ENCODE assay signal across 12 mouse cellular contexts in the genomic region with DNA sequence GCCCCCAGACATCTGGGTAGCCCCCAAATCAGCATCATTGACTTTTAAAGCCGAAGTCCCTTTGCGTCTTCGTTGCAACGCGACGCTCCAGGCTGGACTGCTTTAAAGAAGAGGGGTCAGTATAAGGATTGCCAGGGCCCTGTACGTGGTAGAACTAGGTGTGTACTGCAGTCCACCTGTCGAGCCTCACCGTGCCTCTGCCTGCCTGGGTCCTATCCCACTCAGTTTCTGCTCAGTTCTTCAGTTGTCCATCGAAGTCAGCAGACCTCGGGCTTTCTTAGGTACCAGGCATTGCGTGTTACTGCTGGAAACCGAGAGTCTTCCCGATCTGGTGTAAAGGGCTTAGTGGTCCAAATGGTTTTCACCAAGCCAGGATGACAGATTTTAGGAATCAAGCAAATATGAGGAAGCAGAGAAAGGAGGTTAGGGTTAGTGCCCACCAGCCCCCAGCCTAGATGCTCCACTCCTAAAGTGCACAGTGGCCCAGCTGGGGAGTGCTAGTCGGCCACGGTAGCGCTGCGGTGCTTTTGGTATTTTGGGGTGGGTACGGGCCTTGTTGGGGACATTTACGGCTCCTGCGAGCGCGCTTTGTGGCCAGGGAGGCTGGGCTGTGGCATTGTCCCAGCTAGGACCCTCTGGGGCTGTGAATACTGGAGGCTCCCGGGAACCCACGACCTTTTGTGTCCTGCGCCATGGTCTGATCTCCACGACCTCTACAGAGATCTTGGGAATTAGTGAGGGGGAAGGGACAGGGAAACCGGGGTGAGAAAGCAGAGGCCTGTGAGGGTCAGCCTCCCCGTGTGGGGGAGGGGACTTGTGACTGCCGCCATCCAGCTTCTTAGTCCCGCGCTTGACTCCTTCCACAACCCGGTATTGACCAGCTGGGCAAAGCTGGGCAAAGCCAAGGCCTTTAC.
DNase-seq lines count a peak whose midpoint lies in the region; ATAC-seq and TF ChIP-seq lines count a peak whose summit lies in the region.
"Had no signal": no experiment of that assay in that cellular context is flagged by ENCODE, and none has a peak within 500 bp of the region (broad histone marks: within the 10 kb centered on the region; RNA-seq: fewer than 3 reads in every experiment).

No protein-coding gene starts in this region.

- peak overlapping the region; percentile 68 for H3K9ac ChIP-seq in forebrain, embryonic 11.5 days (ENCODE audit: low read length)
- no peak overlapping the region for H3K9ac ChIP-seq in limb, embryonic 13.5 days
- H3K9ac ChIP-seq in neural tube, embryonic 15.5 days (replicated peaks): peak overlapping the region; percentile 62
- H3K9ac ChIP-seq: liver, embryonic 13.5 days had no signal

- DNase-seq in left cerebral cortex, adult 2 months (ENCODE audit: extremely low spot score in 1 of 2, low spot score in 2 of 2): no peak
- DNase-seq in left cerebral cortex, adult 11 months (ENCODE audit: low spot score): no peak
- DNase-seq in forebrain, embryonic 11.5 days (ENCODE audit: low spot score): peak; percentile 76
- DNase-seq in frontal cortex, adult 2 months (ENCODE audit: extremely low spot score in 1 of 2, low spot score in 1 of 2): no peak
- no peak for DNase-seq in ovary, postnatal 36 days (ENCODE audit: low spot score)
- no peak for DNase-seq in kidney, postnatal 14 days
- DNase-seq: adrenal gland, postnatal 14 days; kidney, postnatal 4 days; liver, embryonic 13.5 days had no signal

- peak overlapping the region; percentile 66 for H3K4me2 ChIP-seq in forebrain, embryonic 11.5 days (ENCODE audit: low read depth, low read length, severe bottlenecking)
- peak overlapping the region; percentile 92 for H3K4me2 ChIP-seq in limb, embryonic 13.5 days (replicated peaks)
- H3K4me2 ChIP-seq in neural tube, embryonic 15.5 days: peak overlapping the region; percentile 87
- H3K4me2 ChIP-seq: liver, embryonic 13.5 days had no signal

- WGBS in forebrain, embryonic 11.5 days: under 1% methylated on average over 33 of the region's 33 CpGs
- WGBS in limb, embryonic 13.5 days: 4% methylated on average over 33 of the region's 33 CpGs
- 6% methylated on average over 33 of the region's 33 CpGs for WGBS in neural tube, embryonic 15.5 days

- H3K4me1 ChIP-seq in forebrain, embryonic 11.5 days (replicated peaks; ENCODE audit: control insufficient read depth, insufficient read depth, low read length): peaks cover 45% of the 10 kb centered on the region
- H3K4me1 ChIP-seq in limb, embryonic 13.5 days: peaks cover 61% of the 10 kb centered on the region
- H3K4me1 ChIP-seq in neural tube, embryonic 15.5 days: peaks cover 76% of the 10 kb centered on the region
- H3K4me1 ChIP-seq: liver, embryonic 13.5 days had no signal

- intact Hi-C loops in left cerebral cortex, adult 2 months (cut with DNase I): loop anchor here (5.0 to 10.0 kb wide), 2 partner anchors 42 to 311 kb away; no protein-coding TSS in a partner anchor

- no peaks in the 10 kb centered on the region for H3K9me3 ChIP-seq in forebrain, embryonic 11.5 days (ENCODE audit: control insufficient read depth, low read length)
- H3K9me3 ChIP-seq in limb, embryonic 13.5 days: no peaks in the 10 kb centered on the region
- H3K9me3 ChIP-seq in neural tube, embryonic 15.5 days (replicated peaks): no peaks in the 10 kb centered on the region
- H3K9me3 ChIP-seq: liver, embryonic 13.5 days had no signal

- peaks cover 51% of the 10 kb centered on the region for H3K27me3 ChIP-seq in forebrain, embryonic 11.5 days (ENCODE audit: control insufficient read depth, insufficient read depth, low read length)
- peaks cover 99% of the 10 kb centered on the region for H3K27me3 ChIP-seq in limb, embryonic 13.5 days
- H3K27me3 ChIP-seq in neural tube, embryonic 15.5 days (replicated peaks): peaks cover 71% of the 10 kb centered on the region

- H3K27ac ChIP-seq in left cerebral cortex, adult 2 months: peak overlapping the region; percentile 83
- peak overlapping the region; percentile 88 for H3K27ac ChIP-seq in forebrain, embryonic 11.5 days (ENCODE audit: low read depth, low read length)
- no peak overlapping the region for H3K27ac ChIP-seq in limb, embryonic 13.5 days
- H3K27ac ChIP-seq in neural tube, embryonic 15.5 days (replicated peaks): peak overlapping the region; percentile 77
- H3K27ac ChIP-seq: liver, embryonic 13.5 days; stomach, postnatal 0 days had no signal

- H3K36me3 ChIP-seq in forebrain, embryonic 11.5 days (ENCODE audit: control insufficient read depth, insufficient read depth, low read length): no peaks in the 10 kb centered on the region
- no peaks in the 10 kb centered on the region for H3K36me3 ChIP-seq in limb, embryonic 13.5 days
- H3K36me3 ChIP-seq in neural tube, embryonic 15.5 days: no peaks in the 10 kb centered on the region
- H3K36me3 ChIP-seq: liver, embryonic 13.5 days had no signal

- ATAC-seq in forebrain, embryonic 11.5 days (replicated peaks; ENCODE audit: low FRiP score): no peak
- ATAC-seq in limb, embryonic 13.5 days (ENCODE audit: low FRiP score, low read depth): no peak
- no peak for ATAC-seq in neural tube, embryonic 15.5 days (ENCODE audit: low FRiP score)

- peak overlapping the region; percentile 67 for H3K4me3 ChIP-seq in left cerebral cortex, adult 2 months
- H3K4me3 ChIP-seq in forebrain, embryonic 11.5 days (ENCODE audit: low read depth, low read length): peak overlapping the region; percentile 53
- peak overlapping the region; percentile 64 for H3K4me3 ChIP-seq in limb, embryonic 13.5 days
- peak overlapping the region; percentile 63 for H3K4me3 ChIP-seq in neural tube, embryonic 15.5 days (replicated peaks)
- H3K4me3 ChIP-seq: liver, embryonic 13.5 days had no signal

- TF ChIP-seq CTCF in left cerebral cortex, adult 2 months (IDR thresholded peaks at IDR 0.05): no peak
